Mouse (Mus musculus): ENCODE results near the gene Six6. TPM values are rescaled to one million over a fixed set of nuclear protein-coding genes. Genes with fewer than 3 reads are reported as not detected.

Six6 gene
- not detected for total RNA-seq (2021)
- long read RNA-seq, experiment 1 = 0 reads
- long read RNA-seq, experiment 2 = 0 reads

- no peak for DNase-seq (ENCODE audit: low spot score in 2 of 2)
These were observed at the start of gene Six6 for GRCm38 (mm10) chr12:72939616-72940015. Gene Six6, plus strand, starts transcription at chr12:72939892.

GRCm38 (mm10) chr12:72917159-72917993 lies 22.3 kb upstream of the Six6 start:
- DNase-seq (ENCODE audit: low spot score in 2 of 2) = no peak

GRCm38 (mm10) chr12:72936751-72937150 lies 2.9 kb upstream of the Six6 start:
- DNase-seq (ENCODE audit: low spot score in 2 of 2) = no peak

- DNase-seq (ENCODE audit: low spot score in 2 of 2) = no peak
These were observed 2.1 kb upstream of the Six6 start for GRCm38 (mm10) chr12:72937537-72938120.

- no peak for DNase-seq (ENCODE audit: low spot score in 2 of 2)
These were observed 1.5 kb upstream of the Six6 start for GRCm38 (mm10) chr12:72938176-72938575.

GRCm38 (mm10) chr12:72938600-72939490 lies 847 bp upstream of the Six6 start:
- DNase-seq (ENCODE audit: low spot score in 2 of 2) = no peak

- no peak for DNase-seq (ENCODE audit: low spot score in 2 of 2)
These were observed 554 bp downstream of the Six6 start, which contains the start of gene 4930447C04Rik for GRCm38 (mm10) chr12:72940071-72940821. Gene 4930447C04Rik, minus strand, starts transcription at chr12:72940774.

GRCm38 (mm10) chr12:72940822-72941397 lies 1.2 kb downstream of the Six6 start:
- DNase-seq (ENCODE audit: low spot score in 2 of 2) = no peak

GRCm38 (mm10) chr12:72941398-72942051 lies 1.8 kb downstream of the Six6 start:
- DNase-seq (ENCODE audit: low spot score in 2 of 2) = no peak

- no peak for DNase-seq (ENCODE audit: low spot score in 2 of 2)
These were observed 2.5 kb downstream of the Six6 start for GRCm38 (mm10) chr12:72942171-72942570.

- DNase-seq (ENCODE audit: low spot score in 2 of 2) = no peak
These were observed 4.0 kb downstream of the Six6 start for GRCm38 (mm10) chr12:72943574-72944110.

- no peak for DNase-seq (ENCODE audit: low spot score in 2 of 2)
These were observed 4.9 kb downstream of the Six6 start for GRCm38 (mm10) chr12:72944411-72945225.

- DNase-seq (ENCODE audit: low spot score in 2 of 2) = no peak
These were observed 5.8 kb downstream of the Six6 start for GRCm38 (mm10) chr12:72945301-72946063.

- DNase-seq (ENCODE audit: low spot score in 2 of 2) = no peak
These were observed 6.3 kb downstream of the Six6 start for GRCm38 (mm10) chr12:72946064-72946395.

GRCm38 (mm10) chr12:72946805-72947204 lies 7.1 kb downstream of the Six6 start:
- no peak for DNase-seq (ENCODE audit: low spot score in 2 of 2)

GRCm38 (mm10) chr12:72947335-72947734 lies 7.6 kb downstream of the Six6 start:
- DNase-seq (ENCODE audit: low spot score in 2 of 2) = no peak

- DNase-seq (ENCODE audit: low spot score in 2 of 2) = no peak
These were observed 13.4 kb downstream of the Six6 start for GRCm38 (mm10) chr12:72953089-72953488.

GRCm38 (mm10) chr12:72953858-72954257 lies 14.2 kb downstream of the Six6 start:
- no peak for DNase-seq (ENCODE audit: low spot score in 2 of 2)

Data from adrenal gland, adult 18-20 months (tissue).